Mouse (Mus musculus) right cerebral cortex, adult 2 months (tissue): Measurements from ENCODE around the gene Lce1k.
"Not testable (repeated sequence)": the region's sequence is repeated elsewhere in the genome, so short reads cannot be mapped to it uniquely, and the experiment has no call there.

Experiments used
- DNase-seq, 2 experiments: peaks; one replicate each; pipeline ENCODE4 v3.0.0; 2021 to 2022; ENCODE audit warnings: low spot score in 2 of 2

Gene Lce1k

DNA sequence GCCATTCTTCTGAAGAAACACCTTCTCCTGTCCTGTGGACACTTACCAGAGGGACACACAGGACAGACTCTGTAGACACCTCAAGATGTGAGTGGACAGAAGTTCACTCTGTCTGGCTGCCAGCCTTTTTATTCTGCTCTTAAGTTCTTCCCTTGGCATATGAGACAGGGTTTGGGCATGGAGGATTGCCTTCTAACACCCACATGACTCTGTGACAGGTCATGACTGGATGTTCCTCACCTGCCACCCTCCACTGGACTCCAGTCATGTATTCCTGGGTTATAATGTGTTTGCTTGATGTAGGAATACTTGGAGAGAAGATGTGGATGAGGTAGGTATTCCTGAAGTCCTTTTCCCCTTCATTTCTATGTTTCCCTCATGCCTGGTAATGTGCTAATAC lies at the start of gene Lce1k:
Gene Lce1k, minus strand, starts transcription at position 101 of the 400 bp plus-strand sequence.
- no peak for DNase-seq

DNA sequence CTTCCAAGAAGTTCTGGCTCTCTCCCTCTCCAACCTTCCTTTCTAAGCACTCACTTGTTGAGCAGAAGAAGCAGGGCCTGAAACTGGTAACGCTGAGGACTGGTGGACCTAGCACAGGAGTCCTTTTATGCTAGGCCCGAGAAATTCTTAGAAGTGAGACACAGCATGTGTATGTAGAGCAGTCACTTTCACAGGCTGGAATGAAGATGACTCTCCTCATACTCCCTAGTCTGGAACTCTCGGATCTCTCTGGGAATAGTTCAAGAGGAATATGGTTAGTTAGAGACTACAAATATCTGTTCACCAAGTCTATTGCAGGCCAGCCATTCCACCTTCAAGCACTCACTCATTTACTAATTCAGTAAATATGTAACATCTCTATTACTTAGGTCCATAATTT lies 43.5 kb upstream of the Lce1k start, which contains the start of gene Lce1l:
Gene Lce1l, minus strand, starts transcription at position 101 of the 400 bp plus-strand sequence.
- no peak for DNase-seq

DNA sequence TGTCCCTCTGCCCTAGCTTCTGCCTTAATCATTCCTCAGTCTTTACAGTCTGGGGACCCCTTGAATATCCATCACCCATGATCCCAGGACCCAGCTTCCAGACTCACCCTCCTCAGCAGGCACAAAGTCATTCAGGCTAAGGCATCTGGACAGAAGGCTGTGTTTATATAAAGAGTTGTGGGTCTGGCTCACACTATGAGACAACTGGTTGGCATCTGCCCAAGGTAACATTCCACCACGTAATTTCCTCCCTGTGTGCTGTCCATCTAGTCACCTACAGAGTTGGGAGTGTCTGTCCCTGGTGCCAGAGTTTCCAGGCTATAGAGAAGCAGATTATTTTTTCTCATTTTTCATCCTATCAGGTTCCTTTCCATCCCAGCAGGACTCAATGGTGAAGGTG lies 19.4 kb upstream of the Lce1k start, which contains the start of gene Kprp:
Gene Kprp, minus strand, starts transcription at position 140 of the 400 bp plus-strand sequence.
- DNase-seq = no peak

DNA sequence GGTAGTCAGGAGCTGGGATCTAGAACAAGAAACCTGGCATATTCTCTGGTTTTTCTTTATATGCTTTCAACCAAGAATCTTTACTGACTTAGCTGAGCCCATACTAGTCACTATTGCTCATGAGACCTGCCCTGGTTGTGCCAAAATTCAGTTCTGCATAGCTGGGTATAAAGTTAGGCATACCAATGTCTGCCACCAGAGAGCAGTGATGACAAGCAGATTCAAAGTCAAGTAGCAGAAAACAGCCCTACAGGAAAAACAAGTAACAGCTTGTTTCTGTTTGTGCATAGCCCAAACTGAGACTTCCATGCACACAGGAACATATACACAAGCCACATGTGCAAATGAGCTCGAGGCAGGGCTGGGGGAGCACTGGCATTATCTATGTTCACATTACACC lies 18.1 kb upstream of the Lce1k start:
- DNase-seq = peak in 1 of 2 experiments; percentile 4

DNA sequence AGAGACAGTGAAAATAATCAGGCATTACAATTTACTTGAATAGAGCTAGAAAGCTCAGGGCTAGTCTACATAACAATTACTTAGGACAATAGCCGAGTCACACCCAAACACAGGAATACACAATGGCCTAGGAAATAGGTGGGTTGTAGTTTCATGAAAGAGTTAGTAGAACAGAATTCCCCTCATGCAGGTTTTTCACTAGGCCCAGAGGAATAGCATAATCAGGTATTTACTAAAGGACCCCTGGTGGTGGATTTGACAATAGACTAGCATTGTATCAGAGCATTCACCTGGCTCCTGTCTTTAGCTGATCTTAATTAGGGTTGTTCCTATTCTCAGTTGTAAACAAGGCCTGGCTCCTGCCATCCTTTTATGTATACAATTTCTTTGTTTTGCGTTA lies 8.3 kb upstream of the Lce1k start:
- DNase-seq = not testable (repeated sequence)

DNA sequence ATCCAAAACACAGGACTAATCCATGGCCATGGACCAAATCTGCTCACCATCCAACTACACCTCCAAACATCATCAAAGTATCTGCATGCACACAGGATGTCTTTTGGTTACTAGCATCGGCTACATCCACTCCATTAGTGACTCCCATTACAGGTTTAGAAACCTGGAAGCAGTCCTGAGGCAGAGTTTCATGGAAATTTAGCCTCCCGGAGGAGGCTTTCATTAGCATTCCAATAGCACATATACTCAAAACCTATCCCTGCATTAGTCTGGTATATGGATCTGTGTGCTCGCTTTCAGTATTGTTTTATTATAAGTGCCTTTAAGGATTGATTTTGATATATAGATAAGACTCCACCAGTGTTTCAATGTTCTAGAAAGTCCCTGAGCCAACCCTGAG lies 7.9 kb upstream of the Lce1k start:
- DNase-seq = no peak

DNA sequence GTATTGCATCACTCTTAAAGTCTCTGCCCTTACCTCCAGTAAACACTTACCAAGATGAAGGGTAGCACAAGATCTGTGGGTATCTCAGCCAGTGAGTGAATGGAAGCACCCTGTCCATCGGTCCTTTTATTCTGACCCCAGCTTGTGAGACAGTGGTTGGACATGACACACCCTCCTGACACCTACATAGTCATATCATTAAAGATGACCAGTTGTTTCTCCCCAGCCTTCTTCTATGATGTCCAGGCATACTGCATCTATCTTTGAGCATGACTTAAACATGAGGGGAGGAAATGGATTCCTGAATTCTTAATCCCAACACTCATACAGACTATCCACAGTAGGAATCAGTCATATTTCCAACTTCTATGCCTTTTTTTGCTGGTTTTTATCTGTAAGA lies 17.3 kb downstream of the Lce1k start, which contains the start of gene Lce1j:
Gene Lce1j, minus strand, starts transcription at position 101 of the 400 bp plus-strand sequence.
- DNase-seq = no peak

DNA sequence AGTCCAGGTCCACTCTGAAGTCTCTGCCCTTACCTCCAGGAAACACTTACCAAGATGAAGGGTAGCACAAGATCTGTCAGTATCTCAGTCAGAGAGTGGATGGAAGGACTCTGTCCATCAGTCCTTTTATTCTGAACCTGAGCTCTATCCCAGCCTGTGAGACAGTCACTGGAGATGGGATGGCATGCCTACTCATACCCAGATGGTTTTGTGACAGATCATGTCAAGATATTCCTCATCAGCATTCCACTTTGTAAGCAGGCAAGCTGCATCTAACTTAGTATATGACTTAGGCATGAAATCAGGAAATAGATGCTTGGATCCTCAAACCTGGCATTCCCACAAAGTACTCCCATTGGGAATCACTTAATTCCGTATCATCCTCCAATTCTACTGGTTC lies 28.9 kb downstream of the Lce1k start, which contains the start of gene Lce1i:
Gene Lce1i, minus strand, starts transcription at position 101 of the 400 bp plus-strand sequence.
- no peak for DNase-seq

DNA sequence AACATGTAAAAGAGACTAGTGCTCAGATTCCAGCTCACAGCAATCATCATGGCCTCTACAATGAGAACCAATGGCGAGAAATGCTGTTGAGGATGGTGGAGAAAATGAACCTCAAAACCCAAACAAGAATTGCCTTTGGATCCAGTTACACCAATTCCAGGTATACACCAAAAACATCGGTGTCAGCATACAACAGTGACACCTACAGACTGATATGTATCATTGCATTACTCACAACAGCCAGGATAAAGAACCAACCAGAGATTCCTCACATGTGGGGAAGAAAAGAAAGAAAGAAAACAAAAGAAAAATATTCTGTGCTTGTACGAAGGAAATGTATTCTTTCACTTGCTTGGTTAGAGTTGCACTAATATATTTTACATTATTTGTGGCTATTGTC lies 36.1 kb downstream of the Lce1k start:
- DNase-seq = no peak

DNA sequence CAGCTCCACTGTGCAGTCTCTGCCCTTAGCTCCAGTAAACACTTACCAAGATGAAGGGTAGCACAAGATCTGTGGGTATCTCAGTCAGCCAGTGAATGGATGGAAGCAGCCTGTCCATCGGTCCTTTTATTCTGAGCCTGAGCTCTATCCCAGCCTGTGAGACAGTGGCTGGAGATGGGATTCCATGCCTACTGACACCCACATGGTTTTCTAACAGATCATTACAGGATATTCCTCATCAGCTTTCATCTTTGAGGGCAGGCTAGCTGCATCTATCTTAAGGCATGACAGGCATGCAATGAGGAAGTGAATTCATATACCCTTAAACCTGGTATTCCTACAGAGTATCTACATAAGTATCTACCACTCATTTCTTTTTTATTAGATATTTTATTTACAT lies 42.7 kb downstream of the Lce1k start, which contains the start of gene Lce1h:
Gene Lce1h, minus strand, starts transcription at position 101 of the 400 bp plus-strand sequence.
- DNase-seq = no peak
